Mouse (Mus musculus) spleen, postnatal 10 days (tissue): ENCODE measurements around the gene Dync1h1.

Source experiments
- DNase-seq, 2 experiments: peaks; one replicate each; pipeline ENCODE4 v3.0.0; 2021 to 2022; ENCODE audit warnings: low spot score in 2 of 2

Dync1h1 gene

GRCm38 (mm10) chr12:110601241-110602218, at the start of gene Dync1h1:
Gene Dync1h1, plus strand, starts transcription at chr12:110601452.
- peak; percentile 92 to 97 for DNase-seq

GRCm38 (mm10) chr12:110552113-110552512, 49.1 kb upstream of the Dync1h1 start:
- no peak for DNase-seq

GRCm38 (mm10) chr12:110553362-110553761, 47.9 kb upstream of the Dync1h1 start:
- DNase-seq = no peak

- no peak for DNase-seq
Observed at GRCm38 (mm10) chr12:110555536-110556240, 45.6 kb upstream of the Dync1h1 start.

GRCm38 (mm10) chr12:110556861-110557628, 44.2 kb upstream of the Dync1h1 start:
- DNase-seq = no peak

- DNase-seq = no peak
Observed at GRCm38 (mm10) chr12:110558175-110558574, 43.1 kb upstream of the Dync1h1 start.

- no peak for DNase-seq
Observed at GRCm38 (mm10) chr12:110563383-110563782, 37.9 kb upstream of the Dync1h1 start.

GRCm38 (mm10) chr12:110564848-110565247, 36.4 kb upstream of the Dync1h1 start:
- no peak for DNase-seq

GRCm38 (mm10) chr12:110566366-110566765, 34.9 kb upstream of the Dync1h1 start:
- DNase-seq = no peak

- DNase-seq = no peak
Observed at GRCm38 (mm10) chr12:110571050-110571449, 30.2 kb upstream of the Dync1h1 start.

GRCm38 (mm10) chr12:110572351-110572750, 28.9 kb upstream of the Dync1h1 start:
- DNase-seq = no peak

GRCm38 (mm10) chr12:110573635-110574034, 27.6 kb upstream of the Dync1h1 start:
- DNase-seq = no peak

- DNase-seq = no peak
Observed at GRCm38 (mm10) chr12:110575926-110576325, 25.3 kb upstream of the Dync1h1 start.

GRCm38 (mm10) chr12:110578333-110578732, 22.9 kb upstream of the Dync1h1 start:
- no peak for DNase-seq

- DNase-seq = no peak
Observed at GRCm38 (mm10) chr12:110588622-110589021, 12.6 kb upstream of the Dync1h1 start.

- no peak for DNase-seq
Observed at GRCm38 (mm10) chr12:110590804-110591259, 10.4 kb upstream of the Dync1h1 start.

GRCm38 (mm10) chr12:110591260-110591883, 9.9 kb upstream of the Dync1h1 start:
- peak; percentile 90 to 97 for DNase-seq

GRCm38 (mm10) chr12:110598527-110598926, 2.7 kb upstream of the Dync1h1 start:
- peak; percentile 59 to 80 for DNase-seq

GRCm38 (mm10) chr12:110599791-110600190, 1.5 kb upstream of the Dync1h1 start:
- DNase-seq = no peak

GRCm38 (mm10) chr12:110600225-110600991, 844 bp upstream of the Dync1h1 start:
- DNase-seq = no peak
